Mouse (Mus musculus): Measurements from ENCODE around the gene Gpx6. TPM values are rescaled to one million over a fixed set of nuclear protein-coding genes. Genes with fewer than 3 reads are reported as not detected.

Gpx6 gene
- polyA plus RNA-seq, 1 experiment from 2014 or later: not detected

GRCm38 (mm10) chr13:21326191-21326590 lies 14.3 kb downstream of the Gpx6 start:
- H3K9me3 ChIP-seq (replicated peaks): no peaks in the 10 kb centered on the region
- no peak for ATAC-seq
- no peak overlapping the region for H3K9ac ChIP-seq
- peaks cover 19% of the 10 kb centered on the region for H3K4me1 ChIP-seq
- H3K4me3 ChIP-seq: 0 out of 2 replicates have a peak overlapping the region, but pooled peaks have one; percentile 53
- peak overlapping the region; percentile 68 for H3K4me2 ChIP-seq
- H3K27me3 ChIP-seq (replicated peaks): peaks cover 45% of the 10 kb centered on the region
- no peak overlapping the region for H3K27ac ChIP-seq
- WGBS (ENCODE audit: insufficient replicate concordance): 6% methylated on average over 4 of the region's 4 CpGs
- H3K36me3 ChIP-seq: no peaks in the 10 kb centered on the region

DNA sequence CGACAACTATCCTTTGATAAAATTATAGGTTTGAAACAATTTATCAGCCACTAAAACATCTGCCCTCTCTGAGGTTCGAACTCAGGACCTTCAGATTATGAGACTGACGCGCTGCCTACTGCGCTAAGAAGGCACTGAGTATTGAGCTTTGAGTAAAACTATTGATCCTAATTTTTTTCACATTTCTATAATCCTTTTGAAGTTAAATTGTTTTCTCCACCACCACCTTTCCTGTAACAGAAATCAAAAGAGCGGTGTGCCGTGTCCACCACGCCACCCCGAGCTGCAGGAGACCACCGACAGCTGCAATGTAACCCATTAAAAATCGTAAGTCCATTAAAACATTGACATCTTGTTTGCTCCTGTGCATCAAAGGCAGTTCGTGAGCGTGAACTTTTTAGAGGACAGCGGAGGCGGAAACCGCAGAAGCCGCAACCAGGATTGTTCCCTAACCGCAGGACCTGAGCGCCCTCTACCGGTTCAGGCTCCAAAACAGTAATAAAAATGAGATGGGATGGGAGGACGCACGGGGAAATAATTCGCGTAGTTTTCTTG lies 14.8 kb downstream of the Gpx6 start:
- H3K4me1 ChIP-seq: peaks cover 18% of the 10 kb centered on the region
- WGBS (ENCODE audit: insufficient replicate concordance): under 1% methylated on average over 24 of the region's 24 CpGs
- 0 out of 2 replicates have a peak overlapping the region, but pooled peaks have one; percentile 17 for H3K9ac ChIP-seq
- no peaks in the 10 kb centered on the region for H3K9me3 ChIP-seq (replicated peaks)
- peak overlapping the region; percentile 68 for H3K4me2 ChIP-seq
- no peaks in the 10 kb centered on the region for H3K36me3 ChIP-seq
- peaks cover 40% of the 10 kb centered on the region for H3K27me3 ChIP-seq (replicated peaks)
- ATAC-seq: peak; percentile 73; the same call in 1 of the 2 replicates
- no peak overlapping the region for H3K27ac ChIP-seq
- peak overlapping the region; percentile 53 for H3K4me3 ChIP-seq

- Histone ChIP-seq H3K27ac (no peak overlapping the region), H3K9ac (peak overlapping the region; percentile 17; the same call in 1 of the 2 replicates), H3K27me3 (replicated peaks) (peaks cover 35% of the 10 kb centered on the region), H3K4me1 (peaks cover 13% of the 10 kb centered on the region), H3K9me3 (replicated peaks) (no peaks in the 10 kb centered on the region), H3K4me3 (peak overlapping the region; percentile 53), H3K4me2 (peak overlapping the region; percentile 68), H3K36me3 (no peaks in the 10 kb centered on the region)
- ATAC-seq: peak; percentile 58; the same call in 1 of the 2 replicates
- WGBS (ENCODE audit: insufficient replicate concordance): 2% methylated on average over 9 of the region's 9 CpGs
Measured at GRCm38 (mm10) chr13:21327424-21327823, 15.5 kb downstream of the Gpx6 start.

DNA sequence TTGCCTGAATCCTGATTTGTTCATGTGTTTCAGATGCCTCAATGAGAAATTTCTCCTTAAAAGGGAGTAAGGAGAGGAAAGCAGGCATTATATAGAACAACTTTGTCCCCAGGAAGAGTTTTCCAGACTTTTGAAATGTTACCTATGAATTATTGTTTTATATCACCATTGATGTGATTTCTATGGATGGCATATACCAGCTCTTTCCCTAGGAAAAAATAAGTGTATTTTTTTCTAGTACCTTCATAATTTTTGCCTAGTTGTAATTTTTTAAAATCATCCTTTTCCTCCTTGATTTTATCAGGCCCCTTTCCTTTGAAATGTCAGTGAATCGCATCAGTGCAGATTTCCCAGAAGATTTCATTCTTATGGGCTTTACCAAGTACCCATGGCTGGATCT lies 34.7 kb downstream of the Gpx6 start, which contains the start of gene Olfr1367:
Gene Olfr1367 (plus strand): TSS at position 301 of the 400 bp plus-strand sequence.
- H3K36me3 ChIP-seq: no peaks in the 10 kb centered on the region
- H3K4me3 ChIP-seq: no peak within 1 kb of the TSS
- H3K4me1 ChIP-seq: no peaks in the 10 kb centered on the region
- 78% methylated on average over 1 of the region's 1 CpGs for WGBS (ENCODE audit: insufficient replicate concordance)
- no peak within 1 kb of the TSS for H3K27ac ChIP-seq
- ATAC-seq: no peak
- H3K27me3 ChIP-seq (replicated peaks): peaks cover 4% of the 10 kb centered on the region; the same call in 1 of the 2 replicates
- H3K9ac ChIP-seq: no peak within 1 kb of the TSS
- no peak within 1 kb of the TSS for H3K4me2 ChIP-seq
- no peaks in the 10 kb centered on the region for H3K9me3 ChIP-seq (replicated peaks)

DNA sequence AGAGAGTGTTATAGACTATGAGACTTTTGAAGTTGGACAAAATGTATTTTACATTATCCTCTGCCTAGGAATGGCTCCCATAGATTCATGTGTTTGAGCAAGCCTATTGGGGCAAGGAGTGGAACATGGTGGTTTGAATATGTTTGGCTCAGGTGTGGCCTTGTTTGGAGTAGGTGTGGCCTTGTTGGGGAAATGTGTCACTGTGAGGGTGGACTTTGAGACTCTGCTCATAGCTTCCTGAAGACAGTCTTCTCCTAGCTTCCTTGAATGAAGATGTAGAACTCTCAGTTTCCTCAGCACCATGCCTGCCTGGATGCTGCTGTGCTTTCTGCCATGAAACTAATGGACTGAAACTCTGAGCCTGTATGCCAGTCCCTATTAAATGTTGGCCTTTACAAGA lies 38.7 kb downstream of the Gpx6 start:
- Histone ChIP-seq H3K27ac (no peak overlapping the region), H3K4me2 (no peak overlapping the region), H3K36me3 (no peaks in the 10 kb centered on the region), H3K27me3 (replicated peaks) (0 out of 2 replicates have a peak, but pooled peaks cover 8% of the 10 kb centered on the region), H3K9me3 (replicated peaks) (no peaks in the 10 kb centered on the region), H3K4me1 (no peaks in the 10 kb centered on the region), H3K4me3 (no peak overlapping the region), H3K9ac (no peak overlapping the region)
- ATAC-seq: no peak

- H3K27ac ChIP-seq: peak within 1 kb of the TSS; percentile 75
- peaks cover 26% of the 10 kb centered on the region for H3K4me1 ChIP-seq
- H3K27me3 ChIP-seq (replicated peaks): no peaks in the 10 kb centered on the region
- H3K4me3 ChIP-seq: peak within 1 kb of the TSS; percentile 72
- H3K9ac ChIP-seq: peak within 1 kb of the TSS; percentile 85
- peaks cover 16% of the 10 kb centered on the region for H3K36me3 ChIP-seq
- no peaks in the 10 kb centered on the region for H3K9me3 ChIP-seq (replicated peaks)
- under 1% methylated on average over 29 of the region's 29 CpGs for WGBS (ENCODE audit: insufficient replicate concordance)
- peak within 1 kb of the TSS; percentile 66 for H3K4me2 ChIP-seq
- ATAC-seq: peak; percentile 100
Measured at GRCm38 (mm10) chr13:21362621-21363248, 50.8 kb downstream of the Gpx6 start, which contains the start of gene Zscan12. Zscan12 (plus strand) TSS chr13:21362820.

GRCm38 (mm10) chr13:21363719-21364118 lies 51.8 kb downstream of the Gpx6 start:
- H3K27ac ChIP-seq: no peak overlapping the region
- peak overlapping the region; percentile 85 for H3K9ac ChIP-seq
- H3K4me2 ChIP-seq: peak overlapping the region; percentile 66
- H3K4me3 ChIP-seq: peak overlapping the region; percentile 72
- peaks cover 21% of the 10 kb centered on the region for H3K36me3 ChIP-seq
- WGBS (ENCODE audit: insufficient replicate concordance): 65% methylated on average over 12 of the region's 12 CpGs
- no peaks in the 10 kb centered on the region for H3K9me3 ChIP-seq (replicated peaks)
- ATAC-seq: no peak
- H3K27me3 ChIP-seq (replicated peaks): no peaks in the 10 kb centered on the region
- peaks cover 33% of the 10 kb centered on the region for H3K4me1 ChIP-seq

GRCm38 (mm10) chr13:21366635-21367034 lies 54.7 kb downstream of the Gpx6 start:
- WGBS (ENCODE audit: insufficient replicate concordance): 60% methylated on average over 6 of the region's 6 CpGs
- H3K27me3 ChIP-seq (replicated peaks): no peaks in the 10 kb centered on the region
- no peaks in the 10 kb centered on the region for H3K9me3 ChIP-seq (replicated peaks)
- H3K4me2 ChIP-seq: no peak overlapping the region
- H3K36me3 ChIP-seq: peaks cover 45% of the 10 kb centered on the region
- H3K9ac ChIP-seq: no peak overlapping the region
- H3K4me3 ChIP-seq: no peak overlapping the region
- peaks cover 33% of the 10 kb centered on the region for H3K4me1 ChIP-seq
- H3K27ac ChIP-seq: no peak overlapping the region
- ATAC-seq: no peak

Other genes with a start within 250 kb of the Gpx6 start
- gene Olfr1370, start 237.2 kb upstream of the Gpx6 start, polyA plus RNA-seq (2016; fragmentation: Nextera tagmentation; extraction: Ambion mirVana): not detected in 2 replicates
- 0.10 TPM in 2 replicates for gene Olfr1369-ps1, start 200.6 kb upstream of the Gpx6 start, polyA plus RNA-seq (2016; fragmentation: Nextera tagmentation; extraction: Ambion mirVana)
- gene Olfr263, start 182.5 kb upstream of the Gpx6 start, polyA plus RNA-seq (2016; fragmentation: Nextera tagmentation; extraction: Ambion mirVana): not detected in 2 replicates
- not detected in 2 replicates for gene Olfr1368, start 166.3 kb upstream of the Gpx6 start, polyA plus RNA-seq (2016; fragmentation: Nextera tagmentation; extraction: Ambion mirVana)
- gene Trim27, start 132.7 kb upstream of the Gpx6 start, polyA plus RNA-seq (2016; fragmentation: Nextera tagmentation; extraction: Ambion mirVana): 129 and 132 TPM in 2 replicates
- gene Gpx5, start 19.4 kb upstream of the Gpx6 start, polyA plus RNA-seq (2016; fragmentation: Nextera tagmentation; extraction: Ambion mirVana): not detected in 2 replicates
- not detected in 2 replicates for gene Olfr1367, start 34.8 kb downstream of the Gpx6 start, polyA plus RNA-seq (2016; fragmentation: Nextera tagmentation; extraction: Ambion mirVana)
- 5.5 and 5.8 TPM in 2 replicates for gene Zscan12, start 50.7 kb downstream of the Gpx6 start, polyA plus RNA-seq (2016; fragmentation: Nextera tagmentation; extraction: Ambion mirVana)
- gene Zkscan3, start 90.6 kb downstream of the Gpx6 start, polyA plus RNA-seq (2016; fragmentation: Nextera tagmentation; extraction: Ambion mirVana): 34.8 and 36.2 TPM in 2 replicates
- 1.6 and 2.1 TPM in 2 replicates for gene Pgbd1, start 128.9 kb downstream of the Gpx6 start, polyA plus RNA-seq (2016; fragmentation: Nextera tagmentation; extraction: Ambion mirVana)
- gene Zscan26, start 141.6 kb downstream of the Gpx6 start, polyA plus RNA-seq (2016; fragmentation: Nextera tagmentation; extraction: Ambion mirVana): 9.1 and 10.4 TPM in 2 replicates
- 0.43 and 0.78 TPM in 2 replicates for gene Nkapl, start 156.4 kb downstream of the Gpx6 start, polyA plus RNA-seq (2016; fragmentation: Nextera tagmentation; extraction: Ambion mirVana)
- gene Zkscan4, start 166.8 kb downstream of the Gpx6 start, polyA plus RNA-seq (2016; fragmentation: Nextera tagmentation; extraction: Ambion mirVana): 0.62 and 0.78 TPM in 2 replicates
- gene Gm10065, start 167.3 kb downstream of the Gpx6 start, polyA plus RNA-seq (2016; fragmentation: Nextera tagmentation; extraction: Ambion mirVana): not detected in 2 replicates
- 0.56 TPM in 2 replicates for gene AK157302, start 183.1 kb downstream of the Gpx6 start, polyA plus RNA-seq (2016; fragmentation: Nextera tagmentation; extraction: Ambion mirVana)
- 4.7 and 6.3 TPM in 2 replicates for gene Gm11273, start 189.3 kb downstream of the Gpx6 start, polyA plus RNA-seq (2016; fragmentation: Nextera tagmentation; extraction: Ambion mirVana)
- gene Zkscan8, start 219.0 kb downstream of the Gpx6 start, polyA plus RNA-seq (2016; fragmentation: Nextera tagmentation; extraction: Ambion mirVana): 2.6 and 2.8 TPM in 2 replicates
- gene Olfr1366, start 230.7 kb downstream of the Gpx6 start, polyA plus RNA-seq (2016; fragmentation: Nextera tagmentation; extraction: Ambion mirVana): 0.05 TPM in 1 of 2 replicates, not detected in the other
- not detected in 2 replicates for gene Olfr1535, start 247.8 kb downstream of the Gpx6 start, polyA plus RNA-seq (2016; fragmentation: Nextera tagmentation; extraction: Ambion mirVana)